9 mouse cellular contexts compared by ENCODE assay signal in the genomic region with DNA sequence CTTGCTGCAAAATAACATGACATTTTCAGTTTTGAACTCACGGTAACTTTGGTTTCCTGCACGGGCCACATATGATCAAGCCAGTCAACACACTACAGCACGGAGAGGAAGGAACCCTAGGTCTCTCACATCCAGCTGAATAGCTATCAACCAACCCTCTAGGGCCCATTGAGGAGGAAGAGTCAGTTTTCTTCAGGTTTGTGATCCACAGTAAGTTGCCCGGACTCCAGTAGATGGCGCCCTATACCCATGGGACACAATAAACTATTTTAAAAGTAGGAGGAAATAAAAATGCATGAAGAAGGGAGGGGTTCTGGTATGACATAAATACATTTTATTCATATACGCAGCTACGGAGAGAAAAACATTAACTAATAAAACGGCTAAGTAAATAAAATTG. TPM values are rescaled to one million over a fixed set of nuclear protein-coding genes. Genes with fewer than 3 reads are reported as not detected.
A peak's percentile ranks its signal among the peaks of the same experiment; 100 is the strongest.
DNase-seq lines count a peak whose midpoint lies in the region; ATAC-seq lines count a peak whose summit lies in the region.
"Had no signal": no experiment of that assay in that cellular context is flagged by ENCODE, and none has a peak within 500 bp of the region (broad histone marks: within the 10 kb centered on the region; RNA-seq: fewer than 3 reads in every experiment).

No protein-coding gene starts in this region.

- ATAC-seq in limb, embryonic 11.5 days (ENCODE audit: insufficient number of reproducible peaks, low FRiP score, low TSS enrichment, low read depth) = no peak

- no peak overlapping the region for H3K9ac ChIP-seq in limb, embryonic 11.5 days (ENCODE audit: low read length)

- no peak overlapping the region for H3K27ac ChIP-seq in limb, embryonic 11.5 days (replicated peaks; ENCODE audit: low read depth, low read length)
- no peak overlapping the region for H3K27ac ChIP-seq in limb, embryonic 10.5 days

- no peaks in the 10 kb centered on the region for H3K9me3 ChIP-seq in limb, embryonic 11.5 days (ENCODE audit: control insufficient read depth, low read length)
- no peaks in the 10 kb centered on the region for H3K9me3 ChIP-seq in limb, embryonic 10.5 days (replicated peaks)

- intact Hi-C loops in heart, postnatal 36 days (cut with DNase I) = loop anchor here (2.0 to 10.0 kb wide), 2 partner anchors 72 to 1780 kb away; no protein-coding TSS in a partner anchor

- DNase-seq in cerebellum, postnatal 10 days = peak; percentile 43 to 50
- DNase-seq in cerebellum, adult 8-10 months = no peak
- peak; percentile 55 for DNase-seq in limb, embryonic 11.5 days (ENCODE audit: low spot score)
- DNase-seq in limb, embryonic 10.5 days (ENCODE audit: low spot score) = no peak
- peak; percentile 60 for DNase-seq in adipocyte (ENCODE audit: low spot score)
- peak; percentile 11 to 42 for DNase-seq in heart, postnatal 36 days
- peak; percentile 23 to 61 for DNase-seq in lung, postnatal 4 days
- DNase-seq in frontal cortex, postnatal 14 days (ENCODE audit: low spot score in 2 of 2) = no peak

- no peak overlapping the region for H3K4me2 ChIP-seq in limb, embryonic 11.5 days (ENCODE audit: low read depth, severe bottlenecking)

- H3K4me3 ChIP-seq in limb, embryonic 11.5 days (ENCODE audit: low read depth, low read length) = no peak overlapping the region
- H3K4me3 ChIP-seq in limb, embryonic 10.5 days = no peak overlapping the region

- no peaks in the 10 kb centered on the region for H3K36me3 ChIP-seq in limb, embryonic 11.5 days (ENCODE audit: control insufficient read depth, insufficient read depth, low read length)
- H3K36me3 ChIP-seq in limb, embryonic 10.5 days = no peaks in the 10 kb centered on the region

- 52% methylated on average over 8 of the region's 8 CpGs for WGBS in limb, embryonic 11.5 days
- WGBS in limb, embryonic 10.5 days = 61% methylated on average over 8 of the region's 8 CpGs

- H3K27me3 ChIP-seq in limb, embryonic 11.5 days (ENCODE audit: control insufficient read depth, insufficient read depth, low read length) = no peaks in the 10 kb centered on the region
- H3K27me3 ChIP-seq in limb, embryonic 10.5 days (ENCODE audit: low read depth, poor library complexity, severe bottlenecking) = no peaks in the 10 kb centered on the region

- no peaks in the 10 kb centered on the region for H3K4me1 ChIP-seq in limb, embryonic 11.5 days (ENCODE audit: control insufficient read depth, insufficient read depth, low read length)
- no peaks in the 10 kb centered on the region for H3K4me1 ChIP-seq in limb, embryonic 10.5 days

RNA-seq across cellular contexts. Expression of gene Rhag, which starts 13.6 kb away (rescaled TPM):
- 4.9 and 5.6 TPM in 2 replicates for polyA plus RNA-seq in limb, embryonic 11.5 days (2014; fragmentation: Nextera tagmentation; extraction: Ambion mirVana)
- 5.4 and 5.5 TPM in 2 replicates for polyA plus RNA-seq in limb, embryonic 10.5 days (2016; fragmentation: Nextera tagmentation; extraction: Ambion mirVana)
- total RNA-seq in heart, postnatal 36 days (2021) = under 1 TPM; 0.22 to 0.89 TPM

RNA-seq across cellular contexts. Expression of gene Crisp2, which starts 17.7 kb away (rescaled TPM):
- not detected in 2 replicates for polyA plus RNA-seq in limb, embryonic 11.5 days (2014; fragmentation: Nextera tagmentation; extraction: Ambion mirVana)
- polyA plus RNA-seq in limb, embryonic 10.5 days (2016; fragmentation: Nextera tagmentation; extraction: Ambion mirVana) = not detected in 2 replicates
- total RNA-seq in heart, postnatal 36 days (2021) = not detected
- polyA plus RNA-seq: heart, embryonic 16.5 days had no signal

RNA-seq across cellular contexts. Expression of gene 9130008F23Rik, which starts 55.8 kb away (rescaled TPM):
- polyA plus RNA-seq in limb, embryonic 11.5 days (2014; fragmentation: Nextera tagmentation; extraction: Ambion mirVana) = 0.54 and 1.1 TPM in 2 replicates
- polyA plus RNA-seq in limb, embryonic 10.5 days (2016; fragmentation: Nextera tagmentation; extraction: Ambion mirVana) = 0.63 and 1.7 TPM in 2 replicates
- under 1 TPM; 0.30 to 0.53 TPM for total RNA-seq in heart, postnatal 36 days (2021)

Comparison
In these comparisons a context has a peak if more than half of its experiments do, and no peak if none do; other contexts are left out.
1. DNase-seq: peak in cerebellum, postnatal 10 days (2 of 2), limb, embryonic 11.5 days (single experiment), adipocyte (single experiment), heart, postnatal 36 days (2 of 2) and lung, postnatal 4 days (2 of 2); none in cerebellum, adult 8-10 months (single experiment), limb, embryonic 10.5 days (single experiment) and frontal cortex, postnatal 14 days (0 of 2).